Mouse (Mus musculus) G1E (cell line): ENCODE measurements around the gene Prss34.

Source experiments
- CTCF ChIP-seq: IDR thresholded peaks from 2 replicates; pipeline ENCODE4 v1.5.1; 2012; ENCODE audit warnings: low read depth, low read length, inconsistent platforms, mixed read lengths
- GATA1 ChIP-seq: IDR thresholded peaks from 2 replicates; pipeline ENCODE4 v1.6.1; 2012; ENCODE audit warnings: borderline replicate concordance, low read length, inconsistent platforms, mixed read lengths
- GATA2 ChIP-seq: IDR thresholded peaks from 2 replicates; pipeline ENCODE4 v1.6.1; 2012; ENCODE audit warnings: low read depth, low read length, inconsistent platforms, borderline replicate concordance
- POLR2AphosphoS5 ChIP-seq: IDR thresholded peaks from 2 replicates; pipeline ENCODE4 v1.6.1; 2012; ENCODE audit warnings: low read depth, low read length, inconsistent platforms; ENCODE audit not compliant: insufficient replicate concordance
- TAL1 ChIP-seq: conservative IDR thresholded peaks from 2 replicates; pipeline ENCODE4 v1.6.1; 2012; ENCODE audit warnings: low read depth, low read length, inconsistent platforms, mixed read lengths

GRCm38 (mm10) chr17:25257804-25258261, 40.4 kb upstream of the Prss34 start:
- TF ChIP-seq CTCF (no peak), TAL1 (no peak), GATA2 (no peak), GATA1 (no peak), POLR2AphosphoS5 (no peak)
